In the genomic region with DNA sequence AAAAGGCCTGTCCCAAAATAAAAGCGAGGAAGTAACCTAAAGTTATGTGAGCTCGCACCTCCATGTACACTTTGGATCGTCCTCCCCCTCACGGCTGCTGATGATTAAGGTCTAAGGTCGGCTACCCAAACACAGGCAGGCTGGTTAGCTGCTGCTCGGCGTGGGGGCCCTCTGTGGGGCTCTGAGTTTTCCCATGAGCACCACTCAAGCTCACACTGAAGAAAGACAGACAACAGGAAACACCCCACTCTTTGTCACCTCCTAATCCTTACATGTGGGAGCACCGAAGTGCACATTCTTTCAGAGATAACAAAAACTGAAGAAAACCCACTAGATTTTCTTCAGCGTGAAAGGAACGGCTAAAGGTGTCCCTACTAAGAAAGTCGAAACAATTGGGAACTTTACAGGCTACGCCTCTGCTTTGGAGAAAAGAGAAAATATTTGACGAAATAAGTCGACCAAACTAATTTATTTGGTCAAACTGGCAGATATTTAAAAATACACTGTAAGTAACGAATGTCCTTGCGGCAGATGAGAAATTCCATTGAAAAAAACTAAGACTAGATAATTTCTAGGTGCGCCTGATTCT, we compare ENCODE assay signal across 8 mouse cellular contexts. TPM values are rescaled to one million over a fixed set of nuclear protein-coding genes. Genes with fewer than 3 reads are reported as not detected.
A peak's percentile ranks its signal among the peaks of the same experiment; 100 is the strongest.
DNase-seq lines count a peak whose midpoint lies in the region; ATAC-seq lines count a peak whose summit lies in the region.

No protein-coding gene starts in this region.

- WGBS in embryonic facial prominence, embryonic 14.5 days = 5% methylated on average over 17 of the region's 17 CpGs
- 14% methylated on average over 17 of the region's 17 CpGs for WGBS in intestine, embryonic 16.5 days
- 13% methylated on average over 17 of the region's 17 CpGs for WGBS in neural tube, embryonic 14.5 days

- peaks cover 47% of the 10 kb centered on the region for H3K36me3 ChIP-seq in megakaryocyte, embryonic 14.5 days (replicated peaks; ENCODE audit: low read length)
- H3K36me3 ChIP-seq in embryonic facial prominence, embryonic 14.5 days (ENCODE audit: control insufficient read depth, insufficient read depth, low read length) = peaks cover 3% of the 10 kb centered on the region; the same call in 1 of the 2 replicates
- H3K36me3 ChIP-seq in intestine, embryonic 16.5 days (ENCODE audit: control insufficient read depth, insufficient read depth, low read length) = no peaks in the 10 kb centered on the region
- no peaks in the 10 kb centered on the region for H3K36me3 ChIP-seq in neural tube, embryonic 14.5 days (ENCODE audit: control insufficient read depth, insufficient read depth, low read length)

- H3K27me3 ChIP-seq in megakaryocyte, embryonic 14.5 days (replicated peaks) = peaks cover 2% of the 10 kb centered on the region
- H3K27me3 ChIP-seq in embryonic facial prominence, embryonic 14.5 days (replicated peaks; ENCODE audit: control insufficient read depth, insufficient read depth, low read length) = no peaks in the 10 kb centered on the region
- H3K27me3 ChIP-seq in intestine, embryonic 16.5 days (replicated peaks; ENCODE audit: control insufficient read depth, insufficient read depth, low read length) = no peaks in the 10 kb centered on the region
- no peaks in the 10 kb centered on the region for H3K27me3 ChIP-seq in neural tube, embryonic 14.5 days (ENCODE audit: control insufficient read depth, insufficient read depth, low read length)

- DNase-seq in embryonic facial prominence, embryonic 14.5 days (ENCODE audit: low spot score) = no peak
- DNase-seq in urinary bladder, adult 2 months (ENCODE audit: low spot score) = no peak
- no peak for DNase-seq in layer of hippocampus, adult 18-20 months (ENCODE audit: low spot score in 2 of 2)
- DNase-seq in cerebellum, adult 11 months = no peak

- H3K4me2 ChIP-seq in embryonic facial prominence, embryonic 14.5 days (ENCODE audit: low read depth, low read length) = peak overlapping the region; percentile 76
- peak overlapping the region; percentile 91 for H3K4me2 ChIP-seq in intestine, embryonic 16.5 days (ENCODE audit: low read depth, low read length)
- peak overlapping the region; percentile 84 for H3K4me2 ChIP-seq in neural tube, embryonic 14.5 days (ENCODE audit: low read depth, low read length)

- no peaks in the 10 kb centered on the region for H3K9me3 ChIP-seq in megakaryocyte, embryonic 14.5 days
- no peaks in the 10 kb centered on the region for H3K9me3 ChIP-seq in embryonic facial prominence, embryonic 14.5 days (ENCODE audit: control insufficient read depth, low read length)
- H3K9me3 ChIP-seq in intestine, embryonic 16.5 days (ENCODE audit: control insufficient read depth, low read length) = no peaks in the 10 kb centered on the region
- H3K9me3 ChIP-seq in neural tube, embryonic 14.5 days (ENCODE audit: control insufficient read depth, low read length) = no peaks in the 10 kb centered on the region

- H3K4me1 ChIP-seq in megakaryocyte, embryonic 14.5 days = peaks cover 68% of the 10 kb centered on the region
- H3K4me1 ChIP-seq in embryonic facial prominence, embryonic 14.5 days (ENCODE audit: control insufficient read depth, insufficient read depth, low read length) = peaks cover 18% of the 10 kb centered on the region
- peaks cover 16% of the 10 kb centered on the region for H3K4me1 ChIP-seq in intestine, embryonic 16.5 days (ENCODE audit: control insufficient read depth, insufficient read depth, low read length)
- peaks cover 16% of the 10 kb centered on the region; the same call in 1 of the 2 replicates for H3K4me1 ChIP-seq in neural tube, embryonic 14.5 days (ENCODE audit: control insufficient read depth, insufficient read depth, low read length)

- no peak overlapping the region; the same call in 1 of the 2 replicates for H3K27ac ChIP-seq in embryonic facial prominence, embryonic 14.5 days (replicated peaks; ENCODE audit: low read depth, low read length)
- 0 out of 2 replicates have a peak overlapping the region, but pooled peaks have one; percentile 3 for H3K27ac ChIP-seq in intestine, embryonic 16.5 days (ENCODE audit: low read length)
- H3K27ac ChIP-seq in neural tube, embryonic 14.5 days (ENCODE audit: low read depth, low read length) = no peak overlapping the region

- H3K9ac ChIP-seq in embryonic facial prominence, embryonic 14.5 days (ENCODE audit: low read depth, low read length) = peak overlapping the region; percentile 93
- H3K9ac ChIP-seq in intestine, embryonic 16.5 days (ENCODE audit: low read depth, low read length) = peak overlapping the region; percentile 78
- H3K9ac ChIP-seq in neural tube, embryonic 14.5 days (replicated peaks; ENCODE audit: low read depth, low read length) = peak overlapping the region; percentile 82

- ATAC-seq in megakaryocyte, adult 5-6 weeks (ENCODE audit: poor library complexity, severe bottlenecking) = no peak
- ATAC-seq in embryonic facial prominence, embryonic 14.5 days (ENCODE audit: low read depth) = no peak
- ATAC-seq in intestine, embryonic 16.5 days = peak; percentile 24; the same call in 1 of the 2 replicates
- ATAC-seq in neural tube, embryonic 14.5 days (ENCODE audit: low read depth) = no peak

- peak overlapping the region; percentile 96 for H3K4me3 ChIP-seq in megakaryocyte, embryonic 14.5 days (replicated peaks)
- H3K4me3 ChIP-seq in embryonic facial prominence, embryonic 14.5 days (ENCODE audit: low read depth, low read length) = peak overlapping the region; percentile 85
- H3K4me3 ChIP-seq in intestine, embryonic 16.5 days (ENCODE audit: low read length) = peak overlapping the region; percentile 76
- H3K4me3 ChIP-seq in neural tube, embryonic 14.5 days (ENCODE audit: low read depth, low read length) = peak overlapping the region; percentile 85

RNA-seq across cellular contexts. Expression of gene F2r, which starts 1.1 kb away (rescaled TPM):
- 53.3 and 84.2 TPM in 2 replicates for polyA plus RNA-seq in megakaryocyte, embryonic 14.5 days (2012; ENCODE audit: insufficient read depth, low replicate concordance)
- total RNA-seq in megakaryocyte, adult 5-6 weeks (2015) = 1.1 and 2.1 TPM in 2 replicates
- 0.65 and 1.9 TPM in 2 replicates for total RNA-seq in megakaryocyte, adult 5-6 weeks (2017)
- polyA plus RNA-seq in embryonic facial prominence, embryonic 14.5 days (2014; fragmentation: Nextera tagmentation; extraction: Ambion mirVana) = 63.4 and 75.4 TPM in 2 replicates
- 41.0 and 41.7 TPM in 2 replicates for polyA plus RNA-seq in intestine, embryonic 16.5 days (2015; fragmentation: Nextera tagmentation; extraction: Ambion mirVana)
- 65.2 and 74.2 TPM in 2 replicates for polyA plus RNA-seq in neural tube, embryonic 14.5 days (2014; fragmentation: Nextera tagmentation; extraction: Ambion mirVana)
- 6.6 and 9.5 TPM in 2 replicates for polyA plus RNA-seq in urinary bladder, adult 2 months (2012; rRNA removed)
- 1 to 10 TPM; 3.7 to 4.0 TPM for total RNA-seq in layer of hippocampus, adult 18-20 months (2021)
